15 mouse cellular contexts compared by ENCODE assay signal in the genomic region with DNA sequence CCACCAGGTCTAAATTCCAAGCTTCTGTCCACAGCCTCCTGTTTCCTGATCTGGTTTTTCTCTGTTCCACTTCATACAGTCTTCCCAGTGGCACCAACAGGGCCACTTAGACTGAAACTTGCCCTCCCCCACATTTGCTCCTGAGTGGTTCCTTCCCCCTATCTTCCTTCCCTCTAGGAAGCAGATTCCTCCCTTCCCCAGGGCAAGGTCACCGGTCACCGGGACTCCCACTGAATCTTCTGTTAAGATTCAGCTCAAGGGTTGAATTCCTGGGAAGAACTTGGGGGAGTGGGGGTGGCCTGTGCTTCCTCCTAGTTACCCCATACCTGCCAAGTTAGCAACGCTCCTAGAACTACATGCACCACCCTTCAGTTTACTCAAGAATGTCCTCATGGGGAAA. TPM values are rescaled to one million over a fixed set of nuclear protein-coding genes. Genes with fewer than 3 reads are reported as not detected.
DNase-seq lines count a peak whose midpoint lies in the region; ATAC-seq and TF ChIP-seq lines count a peak whose summit lies in the region.
"Had no signal": no experiment of that assay in that cellular context is flagged by ENCODE, and none has a peak within 500 bp of the region (broad histone marks: within the 10 kb centered on the region; RNA-seq: fewer than 3 reads in every experiment).

No protein-coding gene starts in this region.

- no peak overlapping the region for H3K4me2 ChIP-seq in forebrain, embryonic 15.5 days (replicated peaks)
- H3K4me2 ChIP-seq in intestine, embryonic 15.5 days (replicated peaks) = 0 out of 2 replicates have a peak overlapping the region, but pooled peaks have one; percentile 99
- no peak overlapping the region for H3K4me2 ChIP-seq in intestine, embryonic 16.5 days (ENCODE audit: low read depth, low read length)
- H3K4me2 ChIP-seq in midbrain, postnatal 0 days (ENCODE audit: low read depth, low read length, poor library complexity, severe bottlenecking) = peak overlapping the region; percentile 97; the same call in 1 of the 2 replicates
- H3K4me2 ChIP-seq in midbrain, embryonic 13.5 days (replicated peaks) = no peak overlapping the region
- H3K4me2 ChIP-seq in myocyte (ENCODE audit: low read depth) = no peak overlapping the region

- DNase-seq in forebrain, embryonic 10.5 days (ENCODE audit: extremely low spot score, low spot score) = no peak
- DNase-seq in midbrain, postnatal 0 days (ENCODE audit: low spot score) = no peak
- DNase-seq in retina, embryonic 14.5 days (ENCODE audit: low spot score) = no peak
- DNase-seq: gastrocnemius, adult 2 months; heart, postnatal 14 days; liver, embryonic 13.5 days; right cerebral cortex, adult 18-20 months; thymus, postnatal 36 days had no signal

- TF ChIP-seq POLR2A in myocyte (IDR thresholded peaks at IDR 0.05; ENCODE audit: insufficient read length, low read depth) = no peak

- 13% methylated on average over 3 of the region's 3 CpGs for WGBS in forebrain, embryonic 10.5 days
- WGBS in forebrain, embryonic 15.5 days = 31% methylated on average over 3 of the region's 3 CpGs
- WGBS in intestine, embryonic 15.5 days = 20% methylated on average over 3 of the region's 3 CpGs
- WGBS in intestine, embryonic 16.5 days = 19% methylated on average over 3 of the region's 3 CpGs
- WGBS in midbrain, postnatal 0 days = 20% methylated on average over 3 of the region's 3 CpGs
- 22% methylated on average over 3 of the region's 3 CpGs for WGBS in midbrain, embryonic 13.5 days

- H3ac ChIP-seq in myocyte (ENCODE audit: control insufficient read depth, insufficient read length) = no peak overlapping the region

- H3K36me3 ChIP-seq in forebrain, embryonic 10.5 days (replicated peaks) = no peaks in the 10 kb centered on the region
- H3K36me3 ChIP-seq in forebrain, embryonic 15.5 days = no peaks in the 10 kb centered on the region
- H3K36me3 ChIP-seq in intestine, embryonic 15.5 days = no peaks in the 10 kb centered on the region
- no peaks in the 10 kb centered on the region for H3K36me3 ChIP-seq in intestine, embryonic 16.5 days (ENCODE audit: control insufficient read depth, insufficient read depth, low read length)
- no peaks in the 10 kb centered on the region for H3K36me3 ChIP-seq in midbrain, postnatal 0 days (ENCODE audit: insufficient read depth, low read length)
- no peaks in the 10 kb centered on the region for H3K36me3 ChIP-seq in midbrain, embryonic 13.5 days
- H3K36me3 ChIP-seq in myocyte (ENCODE audit: control insufficient read depth, insufficient read depth) = peaks cover 6% of the 10 kb centered on the region
- H3K36me3 ChIP-seq: G1E; liver, embryonic 13.5 days had no signal

- H3K79me2 ChIP-seq in myocyte (ENCODE audit: control insufficient read depth, insufficient read depth) = peaks cover 12% of the 10 kb centered on the region

- no peaks in the 10 kb centered on the region for H3K9me3 ChIP-seq in forebrain, embryonic 10.5 days
- H3K9me3 ChIP-seq in forebrain, embryonic 15.5 days = no peaks in the 10 kb centered on the region
- no peaks in the 10 kb centered on the region for H3K9me3 ChIP-seq in intestine, embryonic 15.5 days
- no peaks in the 10 kb centered on the region for H3K9me3 ChIP-seq in intestine, embryonic 16.5 days (ENCODE audit: control insufficient read depth, low read length)
- no peaks in the 10 kb centered on the region for H3K9me3 ChIP-seq in midbrain, postnatal 0 days (ENCODE audit: low read length)
- no peaks in the 10 kb centered on the region for H3K9me3 ChIP-seq in midbrain, embryonic 13.5 days
- H3K9me3 ChIP-seq: G1E; liver, embryonic 13.5 days had no signal

- peaks cover 37% of the 10 kb centered on the region for H3K4me1 ChIP-seq in forebrain, embryonic 10.5 days
- peaks cover 30% of the 10 kb centered on the region for H3K4me1 ChIP-seq in forebrain, embryonic 15.5 days
- H3K4me1 ChIP-seq in intestine, embryonic 15.5 days (replicated peaks) = peaks cover 16% of the 10 kb centered on the region
- peaks cover 6% of the 10 kb centered on the region; the same call in 1 of the 2 replicates for H3K4me1 ChIP-seq in intestine, embryonic 16.5 days (ENCODE audit: control insufficient read depth, insufficient read depth, low read length)
- H3K4me1 ChIP-seq in midbrain, postnatal 0 days (ENCODE audit: insufficient read depth, low read length) = peaks cover 6% of the 10 kb centered on the region
- H3K4me1 ChIP-seq in midbrain, embryonic 13.5 days (replicated peaks) = peaks cover 34% of the 10 kb centered on the region

- peaks cover 89% of the 10 kb centered on the region for H3K27me3 ChIP-seq in forebrain, embryonic 10.5 days (ENCODE audit: poor library complexity, severe bottlenecking)
- H3K27me3 ChIP-seq in forebrain, embryonic 15.5 days = no peaks in the 10 kb centered on the region
- H3K27me3 ChIP-seq in intestine, embryonic 15.5 days (replicated peaks) = peaks cover 40% of the 10 kb centered on the region
- peaks cover 27% of the 10 kb centered on the region for H3K27me3 ChIP-seq in intestine, embryonic 16.5 days (replicated peaks; ENCODE audit: control insufficient read depth, insufficient read depth, low read length)
- no peaks in the 10 kb centered on the region for H3K27me3 ChIP-seq in midbrain, postnatal 0 days (ENCODE audit: insufficient read depth, low read length)
- H3K27me3 ChIP-seq in midbrain, embryonic 13.5 days = peaks cover 37% of the 10 kb centered on the region
- H3K27me3 ChIP-seq in myocyte (ENCODE audit: control insufficient read depth, insufficient read depth, insufficient read length) = peaks cover 10% of the 10 kb centered on the region

- no peak overlapping the region for H3K9ac ChIP-seq in forebrain, embryonic 15.5 days (replicated peaks)
- H3K9ac ChIP-seq in intestine, embryonic 15.5 days = no peak overlapping the region
- no peak overlapping the region for H3K9ac ChIP-seq in intestine, embryonic 16.5 days (ENCODE audit: low read depth, low read length)
- H3K9ac ChIP-seq in midbrain, postnatal 0 days (replicated peaks; ENCODE audit: low read length, poor library complexity, severe bottlenecking) = no peak overlapping the region
- H3K9ac ChIP-seq in midbrain, embryonic 13.5 days (replicated peaks) = no peak overlapping the region
- H3K9ac ChIP-seq: liver, embryonic 13.5 days had no signal

- no peak for ATAC-seq in forebrain, embryonic 15.5 days (replicated peaks)
- ATAC-seq in intestine, embryonic 15.5 days = no peak
- ATAC-seq in intestine, embryonic 16.5 days = no peak
- no peak for ATAC-seq in midbrain, postnatal 0 days (ENCODE audit: low FRiP score)
- no peak for ATAC-seq in midbrain, embryonic 13.5 days

- H3K4me3 ChIP-seq in forebrain, embryonic 10.5 days = peak overlapping the region; percentile 76; the same call in 1 of the 2 replicates
- H3K4me3 ChIP-seq in forebrain, embryonic 15.5 days = no peak overlapping the region
- no peak overlapping the region for H3K4me3 ChIP-seq in intestine, embryonic 15.5 days (replicated peaks)
- H3K4me3 ChIP-seq in intestine, embryonic 16.5 days (ENCODE audit: low read length) = no peak overlapping the region
- H3K4me3 ChIP-seq in midbrain, postnatal 0 days (ENCODE audit: low read depth, low read length) = no peak overlapping the region
- H3K4me3 ChIP-seq in midbrain, embryonic 13.5 days (replicated peaks) = no peak overlapping the region
- H3K4me3 ChIP-seq in myocyte = peak overlapping the region; percentile 69

- no peak overlapping the region for H3K27ac ChIP-seq in forebrain, embryonic 10.5 days
- no peak overlapping the region for H3K27ac ChIP-seq in forebrain, embryonic 15.5 days (replicated peaks)
- no peak overlapping the region for H3K27ac ChIP-seq in intestine, embryonic 15.5 days
- H3K27ac ChIP-seq in intestine, embryonic 16.5 days (ENCODE audit: low read length) = no peak overlapping the region
- no peak overlapping the region for H3K27ac ChIP-seq in midbrain, postnatal 0 days (ENCODE audit: low read depth, low read length)
- no peak overlapping the region for H3K27ac ChIP-seq in midbrain, embryonic 13.5 days
- H3K27ac ChIP-seq: liver, embryonic 13.5 days had no signal

- TF ChIP-seq CTCF in midbrain, postnatal 0 days (IDR thresholded peaks at IDR 0.05) = no peak

TF ChIP-seq in myocyte, 11 proteins besides CTCF, POLR2A, EP300 and RAD21:
- TF ChIP-seq CEBPB (IDR thresholded peaks at IDR 0.05; ENCODE audit: insufficient read depth, poor library complexity, severe bottlenecking) (no peak), POLR2AphosphoS2 (IDR thresholded peaks at IDR 0.05; ENCODE audit: insufficient read length, low read depth) (no peak), REST (IDR thresholded peaks at IDR 0.05; ENCODE audit: insufficient read depth, insufficient read length) (no peak), MYOD1 (IDR thresholded peaks at IDR 0.05; ENCODE audit: control insufficient read depth in 1 of 3, insufficient read length in 2 of 3, low read depth in 2 of 3) (no peak), MYOG (IDR thresholded peaks at IDR 0.05; ENCODE audit: control insufficient read depth in 1 of 3, insufficient read depth in 1 of 3, insufficient read length in 2 of 3, low read depth in 2 of 3) (no peak), TCF12 (IDR thresholded peaks at IDR 0.05; ENCODE audit: insufficient read depth, poor library complexity, severe bottlenecking) (no peak), USF1 (IDR thresholded peaks at IDR 0.05; ENCODE audit: low read depth) (no peak), TCF3 (IDR thresholded peaks at IDR 0.05; ENCODE audit: insufficient read length, low read depth) (no peak), MAX (IDR thresholded peaks at IDR 0.05; ENCODE audit: low read depth) (no peak), E2F4 (IDR thresholded peaks at IDR 0.05; ENCODE audit: insufficient read depth) (no peak), SRF (IDR thresholded peaks at IDR 0.05; ENCODE audit: control insufficient read depth, insufficient read length, low read depth) (no peak)

RNA-seq across cellular contexts. Expression of a gene that starts 1.3 kb away (rescaled TPM):
- polyA plus RNA-seq in forebrain, embryonic 10.5 days (2016; fragmentation: Nextera tagmentation; extraction: Ambion mirVana) = 0.66 TPM in 2 replicates
- polyA plus RNA-seq in forebrain, embryonic 15.5 days (2015; fragmentation: Nextera tagmentation; extraction: Ambion mirVana) = 6.7 and 7.7 TPM in 2 replicates
- polyA plus RNA-seq in intestine, embryonic 15.5 days (2015; fragmentation: Nextera tagmentation; extraction: Ambion mirVana) = 0.67 and 0.96 TPM in 2 replicates
- polyA plus RNA-seq in intestine, embryonic 16.5 days (2015; fragmentation: Nextera tagmentation; extraction: Ambion mirVana) = 0.35 and 0.62 TPM in 2 replicates
- total RNA-seq in midbrain, postnatal 0 days (2014; rRNA removed) = 118 and 131 TPM in 2 replicates
- polyA plus RNA-seq in midbrain, postnatal 0 days (2015; fragmentation: Nextera tagmentation; extraction: Ambion mirVana) = 7.2 and 9.0 TPM in 2 replicates
- 2.9 and 5.2 TPM in 2 replicates for polyA plus RNA-seq in midbrain, embryonic 13.5 days (2015; fragmentation: Nextera tagmentation; extraction: Ambion mirVana)
- polyA plus RNA-seq in myocyte (2012; fragmentation: generic; extraction: Trizol) = 40.5 TPM
- total RNA-seq: megakaryocyte, adult 5-6 weeks had no signal
- polyA plus RNA-seq: G1E had no signal

Comparison
In these comparisons a context has a peak if more than half of its experiments do, and no peak if none do; other contexts are left out.
1. H3K4me3 ChIP-seq: peak in forebrain, embryonic 10.5 days (single experiment) and myocyte (single experiment); none in forebrain, embryonic 15.5 days (single experiment), intestine, embryonic 15.5 days (single experiment), intestine, embryonic 16.5 days (single experiment), midbrain, postnatal 0 days (single experiment) and midbrain, embryonic 13.5 days (single experiment).
2. H3K4me2 ChIP-seq: peak in intestine, embryonic 15.5 days (single experiment) and midbrain, postnatal 0 days (single experiment); none in forebrain, embryonic 15.5 days (single experiment), intestine, embryonic 16.5 days (single experiment), midbrain, embryonic 13.5 days (single experiment) and myocyte (single experiment).